ENCODE assay signal across 21 mouse cellular contexts in genomic region chr14:92488247-92488646, GRCm38 (mm10).
DNase-seq lines count a peak whose midpoint lies in the region; ATAC-seq and TF ChIP-seq lines count a peak whose summit lies in the region.
"Had no signal": no experiment of that assay in that cellular context is flagged by ENCODE, and none has a peak within 500 bp of the region (broad histone marks: within the 10 kb centered on the region; RNA-seq: fewer than 3 reads in every experiment).

No protein-coding gene starts in this region.

- H3K9ac ChIP-seq in forebrain, postnatal 0 days, result no peak overlapping the region
- H3K9ac ChIP-seq in forebrain, embryonic 13.5 days, result no peak overlapping the region
- no peak overlapping the region for H3K9ac ChIP-seq in midbrain, postnatal 0 days (replicated peaks; ENCODE audit: low read length, poor library complexity, severe bottlenecking)
- H3K9ac ChIP-seq: embryonic facial prominence, embryonic 15.5 days; heart, embryonic 12.5 days; limb, embryonic 12.5 days; liver, embryonic 12.5 days had no signal

- H3K27me3 ChIP-seq in forebrain, postnatal 0 days (ENCODE audit: insufficient read depth, low read length), result no peaks in the 10 kb centered on the region
- H3K27me3 ChIP-seq in forebrain, embryonic 13.5 days, result no peaks in the 10 kb centered on the region
- no peaks in the 10 kb centered on the region for H3K27me3 ChIP-seq in midbrain, postnatal 0 days (ENCODE audit: insufficient read depth, low read length)
- no peaks in the 10 kb centered on the region for H3K27me3 ChIP-seq in midbrain, embryonic 10.5 days (ENCODE audit: low read depth, poor library complexity, severe bottlenecking)
- H3K27me3 ChIP-seq: embryonic facial prominence, embryonic 15.5 days; heart, embryonic 12.5 days; limb, embryonic 12.5 days; liver, embryonic 12.5 days; megakaryocyte, embryonic 14.5 days had no signal

- no peaks in the 10 kb centered on the region for H3K4me1 ChIP-seq in forebrain, postnatal 0 days (ENCODE audit: insufficient read depth)
- H3K4me1 ChIP-seq in forebrain, embryonic 13.5 days, result no peaks in the 10 kb centered on the region
- no peaks in the 10 kb centered on the region for H3K4me1 ChIP-seq in midbrain, postnatal 0 days (ENCODE audit: insufficient read depth, low read length)
- no peaks in the 10 kb centered on the region for H3K4me1 ChIP-seq in midbrain, embryonic 10.5 days
- H3K4me1 ChIP-seq: embryonic facial prominence, embryonic 15.5 days; heart, embryonic 12.5 days; limb, embryonic 12.5 days; liver, embryonic 12.5 days; megakaryocyte, embryonic 14.5 days had no signal

- WGBS in forebrain, postnatal 0 days, result 42% methylated on average over 2 of the region's 2 CpGs
- 62% methylated on average over 2 of the region's 2 CpGs for WGBS in forebrain, embryonic 13.5 days
- 48% methylated on average over 2 of the region's 2 CpGs for WGBS in midbrain, postnatal 0 days
- WGBS in midbrain, embryonic 10.5 days, result 85% methylated on average over 2 of the region's 2 CpGs

- no peak for TF ChIP-seq CTCF in forebrain, postnatal 0 days (IDR thresholded peaks at IDR 0.05; ENCODE audit: low read depth)
- TF ChIP-seq CTCF in layer of hippocampus, adult 2 months (conservative IDR thresholded peaks at IDR 0.05), result no peak
- no peak for TF ChIP-seq CTCF in midbrain, postnatal 0 days (IDR thresholded peaks at IDR 0.05)

- H3K4me3 ChIP-seq in forebrain, postnatal 0 days (ENCODE audit: low read depth, low read length), result no peak overlapping the region
- H3K4me3 ChIP-seq in forebrain, embryonic 13.5 days, result no peak overlapping the region
- no peak overlapping the region for H3K4me3 ChIP-seq in layer of hippocampus, adult 2 months
- H3K4me3 ChIP-seq in midbrain, postnatal 0 days (ENCODE audit: low read depth, low read length), result no peak overlapping the region
- no peak overlapping the region for H3K4me3 ChIP-seq in midbrain, embryonic 10.5 days
- H3K4me3 ChIP-seq: embryonic facial prominence, embryonic 15.5 days; gastrocnemius, adult 2 months; heart, embryonic 12.5 days; left cerebral cortex, adult 2 months; limb, embryonic 12.5 days; liver, embryonic 12.5 days; megakaryocyte, embryonic 14.5 days had no signal

- peak; percentile 81 for ATAC-seq in forebrain, postnatal 0 days
- ATAC-seq in forebrain, embryonic 13.5 days, result no peak
- no peak for ATAC-seq in midbrain, postnatal 0 days (ENCODE audit: low FRiP score)
- ATAC-seq: inflammation-experienced regulatory T-cells, adult 6 months; liver, embryonic 12.5 days had no signal

- H3K27ac ChIP-seq in forebrain, postnatal 0 days (ENCODE audit: low read depth, low read length), result no peak overlapping the region
- no peak overlapping the region for H3K27ac ChIP-seq in forebrain, embryonic 13.5 days
- H3K27ac ChIP-seq in layer of hippocampus, adult 2 months, result peak overlapping the region; percentile 61
- no peak overlapping the region for H3K27ac ChIP-seq in midbrain, postnatal 0 days (ENCODE audit: low read depth, low read length)
- H3K27ac ChIP-seq in midbrain, embryonic 10.5 days (replicated peaks), result no peak overlapping the region
- H3K27ac ChIP-seq: embryonic facial prominence, embryonic 15.5 days; gastrocnemius, adult 2 months; left cerebral cortex, adult 2 months; limb, embryonic 12.5 days; liver, embryonic 12.5 days had no signal

- no peak overlapping the region for H3K4me2 ChIP-seq in forebrain, postnatal 0 days (ENCODE audit: low read depth)
- H3K4me2 ChIP-seq in forebrain, embryonic 13.5 days, result no peak overlapping the region
- no peak overlapping the region for H3K4me2 ChIP-seq in midbrain, postnatal 0 days (ENCODE audit: low read depth, low read length, poor library complexity, severe bottlenecking)
- H3K4me2 ChIP-seq: embryonic facial prominence, embryonic 15.5 days; heart, embryonic 12.5 days; limb, embryonic 12.5 days; liver, embryonic 12.5 days had no signal

- no peaks in the 10 kb centered on the region for H3K36me3 ChIP-seq in forebrain, postnatal 0 days (ENCODE audit: insufficient read depth)
- no peaks in the 10 kb centered on the region for H3K36me3 ChIP-seq in forebrain, embryonic 13.5 days (ENCODE audit: poor library complexity, severe bottlenecking)
- H3K36me3 ChIP-seq in midbrain, postnatal 0 days (ENCODE audit: insufficient read depth, low read length), result no peaks in the 10 kb centered on the region
- no peaks in the 10 kb centered on the region for H3K36me3 ChIP-seq in midbrain, embryonic 10.5 days
- H3K36me3 ChIP-seq: embryonic facial prominence, embryonic 15.5 days; heart, embryonic 12.5 days; limb, embryonic 12.5 days; liver, embryonic 12.5 days had no signal

- DNase-seq in forebrain, postnatal 0 days, result peak; percentile 71
- DNase-seq in layer of hippocampus, adult 2 months (ENCODE audit: low spot score in 2 of 2), result peak in 1 of 2 experiments; percentile 2
- DNase-seq in layer of hippocampus, postnatal 36 days, result no peak
- DNase-seq in midbrain, postnatal 0 days (ENCODE audit: low spot score), result peak; percentile 3
- DNase-seq in midbrain, embryonic 10.5 days (ENCODE audit: low spot score), result no peak
- peak; percentile 13 to 48 for DNase-seq in layer of hippocampus, postnatal 14 days (ENCODE audit: low spot score in 2 of 2)
- no peak for DNase-seq in adrenal gland, postnatal 10 days
- DNase-seq: gastrocnemius, adult 2 months; heart, postnatal 14 days; kidney, adult 8-10 months; kidney, postnatal 14 days; lung, adult 2 months; spleen, adult 18-20 months had no signal

- H3K9me3 ChIP-seq in forebrain, postnatal 0 days (ENCODE audit: low read length), result no peaks in the 10 kb centered on the region
- H3K9me3 ChIP-seq in forebrain, embryonic 13.5 days (replicated peaks), result no peaks in the 10 kb centered on the region
- H3K9me3 ChIP-seq in midbrain, postnatal 0 days (ENCODE audit: low read length), result no peaks in the 10 kb centered on the region
- H3K9me3 ChIP-seq in midbrain, embryonic 10.5 days (replicated peaks), result no peaks in the 10 kb centered on the region
- H3K9me3 ChIP-seq: embryonic facial prominence, embryonic 15.5 days; heart, embryonic 12.5 days; limb, embryonic 12.5 days; liver, embryonic 12.5 days; megakaryocyte, embryonic 14.5 days had no signal

Comparison
In these comparisons a context has a peak if more than half of its experiments do, and no peak if none do; other contexts are left out.
1. DNase-seq: peak in forebrain, postnatal 0 days (single experiment), midbrain, postnatal 0 days (single experiment) and layer of hippocampus, postnatal 14 days (2 of 2); none in layer of hippocampus, postnatal 36 days (0 of 2), midbrain, embryonic 10.5 days (single experiment) and adrenal gland, postnatal 10 days (single experiment).